Mouse (Mus musculus): ENCODE measurements around the gene Nbas.

DNA sequence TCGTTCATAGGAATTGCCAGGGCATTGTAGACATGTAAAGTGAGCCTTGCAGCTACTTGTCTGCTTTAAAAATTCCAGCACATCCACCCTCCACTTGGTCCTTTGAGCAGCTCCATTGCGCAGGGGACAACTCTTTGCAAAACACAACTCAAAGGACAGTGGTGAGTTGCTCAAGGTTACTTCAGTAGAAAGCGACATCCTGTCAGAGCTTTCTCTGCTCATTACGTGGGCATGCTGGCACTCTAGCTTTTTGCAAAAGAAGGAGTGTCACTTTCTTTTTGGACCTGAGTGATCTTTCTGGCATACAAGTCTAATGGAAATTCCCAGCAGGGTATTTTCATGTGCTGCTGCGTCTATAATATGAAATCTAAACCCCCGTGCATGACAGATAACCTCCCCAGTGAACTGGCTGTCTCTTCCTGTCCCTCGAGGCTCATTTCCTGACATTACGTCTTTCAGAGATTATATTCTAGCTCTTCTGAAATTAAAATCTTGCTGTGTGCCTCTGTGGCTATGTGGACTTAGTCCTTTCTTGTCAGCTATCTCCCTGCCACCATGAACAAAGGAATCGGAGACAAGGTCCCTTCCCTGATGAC, 192.7 kb downstream of the Nbas start:
- TF ChIP-seq CTCF (IDR thresholded peaks at IDR 0.05) (no peak), POLR2A (IDR thresholded peaks at IDR 0.05; ENCODE audit: insufficient read depth, low read depth, low read length) (no peak), EP300 (IDR thresholded peaks at IDR 0.05; ENCODE audit: insufficient read depth, low read depth, low read length) (no peak)
